Mouse (Mus musculus) hindbrain, embryonic 15.5 days (tissue): ENCODE measurements around the gene Gm11549. TPM values are rescaled to one million over a fixed set of nuclear protein-coding genes. Genes with fewer than 3 reads are reported as not detected.

Source experiments
- ATAC-seq: fragments of 200-750 bp; cut with Nextera tagmentation; 2 replicates; pipeline ENCODE4 v1.8.0; 2017; ENCODE audit warnings: low read depth, moderate number of reproducible peaks, moderate TSS enrichment; ENCODE audit not compliant: low FRiP score
- H3K27ac ChIP-seq: fragments of 300-500 bp; sonication (generic); replicated peaks from 2 replicates; pipeline ENCODE4 v1.5.1; 2015; ENCODE audit warnings: mild to moderate bottlenecking, inconsistent platforms
- H3K27me3 ChIP-seq: fragments of 300-500 bp; sonication (generic); 2 replicates; pipeline ENCODE4 v1.6.1; 2015; ENCODE audit warnings: control low read depth, inconsistent platforms
- H3K36me3 ChIP-seq: fragments of 300-500 bp; sonication (generic); 2 replicates; pipeline ENCODE4 v1.6.1; 2015; ENCODE audit warnings: control low read depth, inconsistent platforms
- H3K4me1 ChIP-seq: fragments of 300-500 bp; sonication (generic); replicated peaks from 2 replicates; pipeline ENCODE4 v1.6.1; 2015; ENCODE audit warnings: control low read depth, inconsistent platforms
- H3K4me2 ChIP-seq: fragments of 300-500 bp; sonication (generic); 2 replicates; pipeline ENCODE4 v1.6.1; 2015; ENCODE audit warnings: moderate library complexity, mild to moderate bottlenecking, inconsistent platforms
- H3K4me3 ChIP-seq: fragments of 300-500 bp; sonication (generic); 2 replicates; pipeline ENCODE4 v1.5.1; 2015; ENCODE audit warnings: mild to moderate bottlenecking, inconsistent platforms
- H3K9ac ChIP-seq: fragments of 300-500 bp; sonication (generic); 2 replicates; pipeline ENCODE4 v1.6.1; 2015; ENCODE audit warnings: inconsistent platforms
- H3K9me3 ChIP-seq: fragments of 300-500 bp; sonication (generic); 2 replicates; pipeline ENCODE4 v1.6.1; 2016; ENCODE audit warnings: control low read depth, inconsistent platforms
- WGBS: fragments of 180-500 bp; shearing (Covaris S2); methylation state at CpG from one replicate; pipeline ENCODE4 v1.1.7; 2015; 5-methylcytosine and 5-hydroxymethylcytosine counted together
- polyA plus RNA-seq: library from polyadenylated mRNA; unstranded; fragments of >200 nt; fragmentation: Nextera tagmentation; extraction: Ambion mirVana; gene quantifications from 2 replicates; pipeline ENCODE4 v1.2.1, GENCODE M21; 2015

The Gm11549 gene
- polyA plus RNA-seq, 1 experiment from 2014 or later: 0.54 TPM

GRCm38 (mm10) chr3:36492716-36493391 lies 28.8 kb downstream of the Gm11549 start:
- Histone ChIP-seq H3K36me3 (no peaks in the 10 kb centered on the region), H3K9me3 (no peaks in the 10 kb centered on the region), H3K4me2 (no peak overlapping the region), H3K9ac (no peak overlapping the region), H3K27ac (no peak overlapping the region), H3K4me1 (no peaks in the 10 kb centered on the region; the same call in 1 of the 2 replicates), H3K27me3 (peaks cover 4% of the 10 kb centered on the region; the same call in 1 of the 2 replicates), H3K4me3 (no peak overlapping the region)
- no peak for ATAC-seq
- WGBS: 86% methylated on average over 9 of the region's 9 CpGs

- Histone ChIP-seq H3K4me1 (no peaks in the 10 kb centered on the region; the same call in 1 of the 2 replicates), H3K9ac (no peak overlapping the region), H3K27ac (no peak overlapping the region), H3K27me3 (peaks cover 4% of the 10 kb centered on the region; the same call in 1 of the 2 replicates), H3K4me2 (no peak overlapping the region), H3K36me3 (no peaks in the 10 kb centered on the region), H3K9me3 (no peaks in the 10 kb centered on the region), H3K4me3 (no peak overlapping the region)
- ATAC-seq: no peak
- WGBS: 95% methylated on average over 5 of the region's 5 CpGs
These were observed 30.1 kb downstream of the Gm11549 start for GRCm38 (mm10) chr3:36491535-36491934.

DNA sequence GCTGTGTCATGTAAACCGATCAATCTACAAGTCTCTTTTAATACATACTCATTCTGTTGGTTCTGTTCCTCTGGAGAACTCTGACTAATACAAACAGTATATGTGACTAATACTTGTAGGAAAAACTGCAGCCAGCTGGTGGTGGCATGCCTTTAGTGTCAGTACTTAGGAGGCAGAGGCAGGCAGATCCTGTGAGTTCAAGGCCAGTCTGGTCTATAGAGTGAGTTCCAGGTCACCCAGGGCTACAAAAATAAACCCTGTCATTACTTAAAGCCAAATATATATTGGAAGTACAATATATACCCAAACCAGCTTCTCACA lies 32.1 kb downstream of the Gm11549 start:
- no peak overlapping the region for H3K9ac ChIP-seq
- 100% methylated on average over 1 of the region's 1 CpGs for WGBS
- no peak for ATAC-seq

DNA sequence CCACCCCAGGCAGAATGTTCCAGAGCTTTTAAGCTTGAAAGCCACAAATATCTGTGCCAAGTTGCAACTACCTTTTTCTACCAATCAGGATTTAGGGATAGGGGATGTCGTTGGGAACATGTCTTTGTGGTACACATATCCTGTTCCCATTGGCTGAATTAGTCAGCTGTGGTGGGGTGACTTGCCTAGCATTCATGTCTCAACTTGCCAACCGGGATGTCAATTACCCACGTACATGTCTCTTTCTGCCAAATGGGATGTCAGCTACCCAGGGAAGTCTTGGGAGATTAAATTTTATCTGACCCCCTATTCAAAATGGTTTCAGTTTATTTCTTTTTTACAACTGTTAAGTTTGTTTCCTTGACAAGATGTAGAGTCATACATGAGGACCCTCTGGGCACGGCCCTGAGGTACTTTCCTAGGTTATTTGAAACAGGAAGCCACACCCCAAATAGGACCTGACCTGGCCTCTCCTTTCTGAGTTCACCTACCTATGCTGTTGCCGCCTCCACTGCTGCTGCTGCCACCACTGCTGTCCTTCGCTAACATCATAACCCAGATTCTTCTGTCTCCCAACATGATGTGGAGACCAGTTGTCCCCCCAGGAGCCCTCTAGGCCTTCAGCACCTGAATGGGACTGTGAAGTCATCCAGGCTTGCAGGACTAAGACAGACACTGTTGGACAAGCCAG lies 32.6 kb downstream of the Gm11549 start:
- Histone ChIP-seq H3K9me3 (no peaks in the 10 kb centered on the region), H3K27me3 (no peaks in the 10 kb centered on the region), H3K9ac (no peak overlapping the region), H3K27ac (no peak overlapping the region), H3K36me3 (no peaks in the 10 kb centered on the region), H3K4me3 (no peak overlapping the region), H3K4me1 (no peaks in the 10 kb centered on the region; the same call in 1 of the 2 replicates), H3K4me2 (no peak overlapping the region)
- WGBS: 90% methylated on average over 6 of the region's 6 CpGs
- no peak for ATAC-seq

More for the DNA sequence above, 32.1 kb downstream of the Gm11549 start:
- H3K4me2 ChIP-seq: no peak overlapping the region
- H3K4me3 ChIP-seq: no peak overlapping the region
- no peak overlapping the region for H3K27ac ChIP-seq
- H3K27me3 ChIP-seq: no peaks in the 10 kb centered on the region
- no peaks in the 10 kb centered on the region for H3K36me3 ChIP-seq
- no peaks in the 10 kb centered on the region; the same call in 1 of the 2 replicates for H3K4me1 ChIP-seq
- H3K9me3 ChIP-seq: no peaks in the 10 kb centered on the region

- H3K27me3 ChIP-seq: no peaks in the 10 kb centered on the region
- ATAC-seq: no peak
- no peak overlapping the region for H3K27ac ChIP-seq
- H3K9ac ChIP-seq: no peak overlapping the region
- no peak overlapping the region for H3K4me3 ChIP-seq
- H3K4me1 ChIP-seq: no peaks in the 10 kb centered on the region
- no peaks in the 10 kb centered on the region for H3K36me3 ChIP-seq
- no peak overlapping the region for H3K4me2 ChIP-seq
- H3K9me3 ChIP-seq: no peaks in the 10 kb centered on the region
- 33% methylated on average over 1 of the region's 1 CpGs for WGBS
These were observed 33.2 kb downstream of the Gm11549 start for GRCm38 (mm10) chr3:36488367-36488766.

- peaks cover 2% of the 10 kb centered on the region for H3K4me1 ChIP-seq
- ATAC-seq: no peak
- H3K4me3 ChIP-seq: no peak overlapping the region
- 90% methylated on average over 6 of the region's 6 CpGs for WGBS
- no peak overlapping the region for H3K4me2 ChIP-seq
- H3K27ac ChIP-seq: no peak overlapping the region
- H3K9ac ChIP-seq: no peak overlapping the region
- no peaks in the 10 kb centered on the region for H3K9me3 ChIP-seq
- no peaks in the 10 kb centered on the region for H3K27me3 ChIP-seq
- no peaks in the 10 kb centered on the region for H3K36me3 ChIP-seq
These were observed 34.7 kb downstream of the Gm11549 start for GRCm38 (mm10) chr3:36486881-36487280.

DNA sequence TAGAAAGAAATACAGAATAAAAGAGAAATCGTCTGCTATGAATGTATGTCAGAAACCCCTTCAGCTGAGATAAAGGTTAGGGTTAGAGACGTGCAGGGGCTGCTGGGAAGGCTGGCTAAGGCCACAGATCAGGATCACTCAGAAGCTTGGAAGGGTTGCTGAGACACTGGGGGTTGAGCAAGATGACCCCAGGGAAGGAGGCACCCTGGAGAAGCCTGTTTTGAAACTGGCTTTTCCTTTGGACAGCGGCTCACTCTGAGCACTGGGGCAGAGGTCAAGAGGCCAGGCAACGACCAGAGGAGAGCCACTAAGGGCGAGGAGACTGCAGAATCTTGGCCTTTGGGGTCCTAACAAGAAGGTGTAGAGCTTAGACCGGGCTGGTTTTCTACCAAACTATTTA lies 35.4 kb downstream of the Gm11549 start:
- WGBS: 64% methylated on average over 6 of the region's 6 CpGs
- Histone ChIP-seq H3K36me3 (no peaks in the 10 kb centered on the region), H3K27me3 (no peaks in the 10 kb centered on the region), H3K4me1 (peaks cover 6% of the 10 kb centered on the region), H3K27ac (no peak overlapping the region), H3K9ac (no peak overlapping the region), H3K9me3 (no peaks in the 10 kb centered on the region), H3K4me3 (no peak overlapping the region), H3K4me2 (no peak overlapping the region)
- ATAC-seq: no peak

- H3K36me3 ChIP-seq: no peaks in the 10 kb centered on the region
- no peak overlapping the region for H3K27ac ChIP-seq
- H3K27me3 ChIP-seq: no peaks in the 10 kb centered on the region
- H3K9ac ChIP-seq: no peak overlapping the region
- no peak for ATAC-seq
- peaks cover 6% of the 10 kb centered on the region for H3K4me1 ChIP-seq
- no peak overlapping the region for H3K4me3 ChIP-seq
- WGBS: 91% methylated on average over 4 of the region's 4 CpGs
- H3K4me2 ChIP-seq: no peak overlapping the region
- no peaks in the 10 kb centered on the region for H3K9me3 ChIP-seq
These were observed 37.3 kb downstream of the Gm11549 start for GRCm38 (mm10) chr3:36484292-36484691.

DNA sequence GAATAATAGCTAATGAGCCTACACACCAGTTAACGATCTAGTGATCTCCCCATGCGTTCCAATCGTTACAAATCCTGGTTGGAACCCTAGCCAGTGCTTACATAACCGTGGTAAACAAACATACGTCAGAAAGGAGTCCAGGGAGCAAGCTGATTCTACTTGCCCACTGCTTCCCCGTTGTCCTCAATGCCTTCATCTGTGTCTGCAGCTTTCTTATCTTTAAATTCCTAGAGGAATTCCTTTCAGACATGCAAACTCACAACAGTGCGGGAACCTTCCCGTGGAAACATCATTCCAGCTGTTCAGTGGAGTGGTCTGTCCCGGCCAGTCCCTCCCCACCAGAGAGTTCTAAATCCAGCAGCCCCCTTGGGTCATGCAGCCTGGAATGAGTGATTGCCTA lies 38.7 kb downstream of the Gm11549 start:
- no peak for ATAC-seq

DNA sequence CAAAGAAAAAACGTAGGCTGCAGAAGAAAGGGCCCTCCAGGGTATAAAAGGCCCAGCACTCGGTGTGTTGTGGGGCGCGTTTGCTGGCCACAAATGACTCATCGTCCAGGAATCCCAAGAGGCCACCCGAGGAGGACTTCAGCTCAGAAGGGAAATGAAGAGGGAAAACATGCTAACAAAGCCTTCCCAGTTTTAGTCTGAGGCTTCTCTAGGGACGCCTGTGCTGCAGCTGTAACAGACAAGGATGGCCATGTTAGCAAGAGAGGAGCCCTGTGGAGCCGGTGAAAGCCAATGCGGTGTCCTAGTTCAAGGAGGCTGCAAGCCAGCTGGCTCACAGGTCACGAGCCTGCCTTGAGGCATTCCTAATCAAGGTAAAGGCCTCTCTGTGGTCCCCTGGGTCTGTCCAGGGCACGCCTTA lies 39.8 kb downstream of the Gm11549 start:
- peak; percentile 65 for ATAC-seq
- no peak overlapping the region for H3K4me3 ChIP-seq
- H3K9me3 ChIP-seq: no peaks in the 10 kb centered on the region
- peaks cover 6% of the 10 kb centered on the region for H3K4me1 ChIP-seq
- H3K9ac ChIP-seq: no peak overlapping the region
- H3K4me2 ChIP-seq: peak overlapping the region; percentile 31
- H3K27ac ChIP-seq: peak overlapping the region; percentile 69
- no peaks in the 10 kb centered on the region for H3K27me3 ChIP-seq
- no peaks in the 10 kb centered on the region for H3K36me3 ChIP-seq
- 6% methylated on average over 11 of the region's 11 CpGs for WGBS

More for the DNA sequence above, 38.7 kb downstream of the Gm11549 start:
- Histone ChIP-seq H3K4me2 (no peak overlapping the region), H3K36me3 (no peaks in the 10 kb centered on the region), H3K4me1 (peaks cover 6% of the 10 kb centered on the region), H3K9ac (no peak overlapping the region), H3K4me3 (no peak overlapping the region), H3K9me3 (no peaks in the 10 kb centered on the region), H3K27me3 (no peaks in the 10 kb centered on the region), H3K27ac (no peak overlapping the region)
- 50% methylated on average over 9 of the region's 9 CpGs for WGBS

GRCm38 (mm10) chr3:36480486-36480885 lies 41.1 kb downstream of the Gm11549 start:
- no peak overlapping the region for H3K27ac ChIP-seq
- no peak overlapping the region for H3K4me3 ChIP-seq
- WGBS: 72% methylated on average over 2 of the region's 2 CpGs
- H3K4me1 ChIP-seq: peaks cover 14% of the 10 kb centered on the region
- H3K9me3 ChIP-seq: no peaks in the 10 kb centered on the region
- no peaks in the 10 kb centered on the region for H3K27me3 ChIP-seq
- no peak overlapping the region for H3K4me2 ChIP-seq
- H3K9ac ChIP-seq: no peak overlapping the region
- H3K36me3 ChIP-seq: no peaks in the 10 kb centered on the region
- ATAC-seq: no peak

- no peaks in the 10 kb centered on the region for H3K27me3 ChIP-seq
- no peak for ATAC-seq
- H3K36me3 ChIP-seq: no peaks in the 10 kb centered on the region
- no peak overlapping the region for H3K4me3 ChIP-seq
- H3K4me1 ChIP-seq: peaks cover 17% of the 10 kb centered on the region
- no peak overlapping the region for H3K4me2 ChIP-seq
- WGBS: 66% methylated on average over 8 of the region's 8 CpGs
- H3K9ac ChIP-seq: no peak overlapping the region
- H3K9me3 ChIP-seq: no peaks in the 10 kb centered on the region
- no peak overlapping the region for H3K27ac ChIP-seq
These were observed 42.8 kb downstream of the Gm11549 start for GRCm38 (mm10) chr3:36478776-36479175.
